Mouse (Mus musculus) lung, postnatal 4 days (tissue): Measurements from ENCODE around the gene Cxcr5.

Source experiments
- DNase-seq, 2 experiments: peaks; one replicate each; pipeline ENCODE4 v3.0.0; 2021

Cxcr5 gene

GRCm38 (mm10) chr9:44532991-44533580 is 28.6 kb downstream of the Cxcr5 start:
- DNase-seq = no peak

GRCm38 (mm10) chr9:44528340-44528739 is 33.3 kb downstream of the Cxcr5 start:
- no peak for DNase-seq

GRCm38 (mm10) chr9:44526337-44527112 is 35.2 kb downstream of the Cxcr5 start:
- no peak for DNase-seq

GRCm38 (mm10) chr9:44525589-44525988 is 36.1 kb downstream of the Cxcr5 start:
- no peak for DNase-seq

GRCm38 (mm10) chr9:44525001-44525400 is 36.7 kb downstream of the Cxcr5 start:
- no peak for DNase-seq

- DNase-seq = no peak
These were observed 37.3 kb downstream of the Cxcr5 start for GRCm38 (mm10) chr9:44524235-44524826.

- no peak for DNase-seq
These were observed 38.0 kb downstream of the Cxcr5 start for GRCm38 (mm10) chr9:44523686-44524085.

GRCm38 (mm10) chr9:44521927-44522326 is 39.8 kb downstream of the Cxcr5 start:
- no peak for DNase-seq

- DNase-seq = peak in 1 of 2 experiments; percentile 48
These were observed 43.6 kb downstream of the Cxcr5 start for GRCm38 (mm10) chr9:44518068-44518467.

- DNase-seq = no peak
These were observed 44.3 kb downstream of the Cxcr5 start for GRCm38 (mm10) chr9:44517368-44517767.

GRCm38 (mm10) chr9:44515891-44516290 is 45.8 kb downstream of the Cxcr5 start:
- DNase-seq = no peak

- DNase-seq = peak; percentile 81 to 83
These were observed 46.4 kb downstream of the Cxcr5 start for GRCm38 (mm10) chr9:44515131-44515751.

GRCm38 (mm10) chr9:44514147-44514546 is 47.5 kb downstream of the Cxcr5 start:
- DNase-seq = no peak

- peak in 1 of 2 experiments; percentile 13 for DNase-seq
These were observed 48.1 kb downstream of the Cxcr5 start for GRCm38 (mm10) chr9:44513610-44514009.

- DNase-seq = peak; percentile 47 to 51
These were observed 48.6 kb downstream of the Cxcr5 start for GRCm38 (mm10) chr9:44513121-44513520.

GRCm38 (mm10) chr9:44512717-44513003 is 49.0 kb downstream of the Cxcr5 start:
- DNase-seq = no peak

GRCm38 (mm10) chr9:44511935-44512716 is 49.6 kb downstream of the Cxcr5 start:
- peak; percentile 49 to 51 for DNase-seq

- peak; percentile 59 to 71 for DNase-seq
These were observed 50.6 kb downstream of the Cxcr5 start for GRCm38 (mm10) chr9:44510872-44511601.

- peak; percentile 34 to 40 for DNase-seq
These were observed 51.3 kb downstream of the Cxcr5 start for GRCm38 (mm10) chr9:44510355-44510871.

- DNase-seq = peak; percentile 92 to 94
These were observed 52.0 kb downstream of the Cxcr5 start for GRCm38 (mm10) chr9:44509487-44510354.
